Mouse (Mus musculus) cerebellum, adult 9-11 months (tissue): Measurements from ENCODE around the gene H3f3a.

Experiments used
- DNase-seq: peaks from one replicate; pipeline ENCODE4 v3.0.0; 2022

Gene H3f3a

GRCm38 (mm10) chr1:180821101-180821500, 7.4 kb upstream of the H3f3a start:
- DNase-seq: no peak

GRCm38 (mm10) chr1:180818000-180818399, 4.3 kb upstream of the H3f3a start:
- DNase-seq: no peak

GRCm38 (mm10) chr1:180815371-180816024, 1.8 kb upstream of the H3f3a start:
- DNase-seq: peak; percentile 61

- peak; percentile 96 for DNase-seq
Measured at GRCm38 (mm10) chr1:180813409-180813884, 296 bp downstream of the H3f3a start.

- peak; percentile 72 for DNase-seq
Measured at GRCm38 (mm10) chr1:180812463-180813408, 1.0 kb downstream of the H3f3a start.

GRCm38 (mm10) chr1:180811596-180812462, 1.9 kb downstream of the H3f3a start:
- no peak for DNase-seq

GRCm38 (mm10) chr1:180810976-180811375, 2.8 kb downstream of the H3f3a start:
- no peak for DNase-seq

GRCm38 (mm10) chr1:180808831-180809230, 4.9 kb downstream of the H3f3a start:
- DNase-seq: no peak

GRCm38 (mm10) chr1:180803881-180804280, 9.9 kb downstream of the H3f3a start:
- DNase-seq: no peak

- no peak for DNase-seq
Measured at GRCm38 (mm10) chr1:180801466-180801994, 12.2 kb downstream of the H3f3a start.

- DNase-seq: no peak
Measured at GRCm38 (mm10) chr1:180800814-180801213, 12.9 kb downstream of the H3f3a start.

GRCm38 (mm10) chr1:180800022-180800421, 13.7 kb downstream of the H3f3a start:
- no peak for DNase-seq

GRCm38 (mm10) chr1:180799253-180799652, 14.5 kb downstream of the H3f3a start:
- DNase-seq: no peak

GRCm38 (mm10) chr1:180798660-180799059, 15.1 kb downstream of the H3f3a start:
- no peak for DNase-seq

- DNase-seq: peak; percentile 88
Measured at GRCm38 (mm10) chr1:180794170-180794569, 19.6 kb downstream of the H3f3a start.

GRCm38 (mm10) chr1:180793445-180794117, 20.2 kb downstream of the H3f3a start:
- peak; percentile 60 for DNase-seq

GRCm38 (mm10) chr1:180792814-180793213, 20.9 kb downstream of the H3f3a start:
- peak; percentile 82 for DNase-seq

GRCm38 (mm10) chr1:180791821-180792480, 21.8 kb downstream of the H3f3a start:
- peak; percentile 78 for DNase-seq

GRCm38 (mm10) chr1:180783580-180783928, 30.2 kb downstream of the H3f3a start:
- no peak for DNase-seq

GRCm38 (mm10) chr1:180782906-180783579, 30.7 kb downstream of the H3f3a start:
- DNase-seq: no peak

- DNase-seq: no peak
Measured at GRCm38 (mm10) chr1:180781250-180781649, 32.5 kb downstream of the H3f3a start.
